Mouse (Mus musculus): ENCODE measurements around the gene Rabl2.
A peak's percentile ranks its signal among the peaks of the same experiment; 100 is the strongest.

Rabl2 gene

GRCm38 (mm10) chr15:89550506-89550905, 41.2 kb downstream of the Rabl2 start:
- DNase-seq (ENCODE audit: low spot score): no peak

- peak; percentile 68 for DNase-seq (ENCODE audit: low spot score)
Observed at GRCm38 (mm10) chr15:89548837-89549236, 42.9 kb downstream of the Rabl2 start.

GRCm38 (mm10) chr15:89547824-89548601, 43.7 kb downstream of the Rabl2 start:
- DNase-seq (ENCODE audit: low spot score): no peak

- DNase-seq (ENCODE audit: low spot score): no peak
Observed at GRCm38 (mm10) chr15:89547321-89547720, 44.4 kb downstream of the Rabl2 start.

- no peak for DNase-seq (ENCODE audit: low spot score)
Observed at GRCm38 (mm10) chr15:89544171-89544570, 47.6 kb downstream of the Rabl2 start.

GRCm38 (mm10) chr15:89533843-89534207, 57.9 kb downstream of the Rabl2 start:
- no peak for DNase-seq (ENCODE audit: low spot score)

GRCm38 (mm10) chr15:89532924-89533842, 58.5 kb downstream of the Rabl2 start:
- DNase-seq (ENCODE audit: low spot score): no peak

Data from testis, postnatal 10 days (tissue).